Mouse (Mus musculus) liver, embryonic 11.5 days (tissue): ENCODE results near the gene Afmid. TPM values are rescaled to one million over a fixed set of nuclear protein-coding genes. Genes with fewer than 3 reads are reported as not detected.
"Not testable (repeated sequence)": the region's sequence is repeated elsewhere in the genome, so short reads cannot be mapped to it uniquely, and the experiment has no call there.

Experiments
- ATAC-seq: fragments of 200-750 bp; cut with Nextera tagmentation; replicated peaks from 2 replicates; pipeline ENCODE4 v1.8.0; 2017; ENCODE audit warnings: moderate number of reproducible peaks, mild to moderate bottlenecking, moderate TSS enrichment, moderate library complexity; ENCODE audit not compliant: low FRiP score
- DNase-seq: peaks from one replicate; pipeline ENCODE4 v3.0.0-alpha.2; 2017; ENCODE audit warnings: low spot score
- H3K27ac ChIP-seq: fragments of 300-500 bp; sonication (generic); 2 replicates; pipeline ENCODE4 v1.5.1; 2014; ENCODE audit warnings: mild to moderate bottlenecking, low read depth, low read length, control low read depth
- H3K27me3 ChIP-seq: fragments of 300-500 bp; sonication (generic); replicated peaks from 2 replicates; pipeline ENCODE4 v1.6.1; 2014; ENCODE audit warnings: low read length, mixed read lengths; ENCODE audit not compliant: control insufficient read depth, insufficient read depth
- H3K36me3 ChIP-seq: fragments of 300-500 bp; sonication (generic); 2 replicates; pipeline ENCODE4 v1.6.1; 2014; ENCODE audit warnings: mild to moderate bottlenecking, low read length, moderate library complexity, mixed read lengths; ENCODE audit not compliant: control insufficient read depth, insufficient read depth
- H3K4me1 ChIP-seq: fragments of 300-500 bp; sonication (generic); replicated peaks from 2 replicates; pipeline ENCODE4 v1.6.1; 2014; ENCODE audit warnings: low read length, mixed read lengths; ENCODE audit not compliant: control insufficient read depth, insufficient read depth
- H3K4me2 ChIP-seq: fragments of 300-500 bp; sonication (generic); 2 replicates; pipeline ENCODE4 v1.6.1; 2014; ENCODE audit warnings: mild to moderate bottlenecking, control low read depth, moderate library complexity
- H3K4me3 ChIP-seq: fragments of 300-500 bp; sonication (generic); 2 replicates; pipeline ENCODE4 v1.5.1; 2014; ENCODE audit warnings: low read depth, low read length, control low read depth
- H3K9ac ChIP-seq: fragments of 300-500 bp; sonication (generic); 2 replicates; pipeline ENCODE4 v1.6.1; 2014; ENCODE audit warnings: low read depth, low read length, control low read depth
- H3K9me3 ChIP-seq: fragments of 300-500 bp; sonication (generic); 2 replicates; pipeline ENCODE4 v1.6.1; 2016; ENCODE audit warnings: low read length, inconsistent platforms, mixed read lengths; ENCODE audit not compliant: control insufficient read depth
- WGBS: fragments of 180-500 bp; shearing (Covaris S2); extraction: QIAGEN DNeasy Blood & Tissue Kit; methylation state at CpG from one replicate; pipeline ENCODE4 v1.1.7; 2014; 5-methylcytosine and 5-hydroxymethylcytosine counted together
- polyA plus RNA-seq: library from polyadenylated mRNA; unstranded; fragments of >200 nt; fragmentation: Nextera tagmentation; extraction: Ambion mirVana; gene quantifications from 2 replicates; pipeline ENCODE4 v1.2.1, GENCODE M21; 2014

Afmid gene
- polyA plus RNA-seq, 1 experiment from 2014 or later: 8.4 TPM

DNA sequence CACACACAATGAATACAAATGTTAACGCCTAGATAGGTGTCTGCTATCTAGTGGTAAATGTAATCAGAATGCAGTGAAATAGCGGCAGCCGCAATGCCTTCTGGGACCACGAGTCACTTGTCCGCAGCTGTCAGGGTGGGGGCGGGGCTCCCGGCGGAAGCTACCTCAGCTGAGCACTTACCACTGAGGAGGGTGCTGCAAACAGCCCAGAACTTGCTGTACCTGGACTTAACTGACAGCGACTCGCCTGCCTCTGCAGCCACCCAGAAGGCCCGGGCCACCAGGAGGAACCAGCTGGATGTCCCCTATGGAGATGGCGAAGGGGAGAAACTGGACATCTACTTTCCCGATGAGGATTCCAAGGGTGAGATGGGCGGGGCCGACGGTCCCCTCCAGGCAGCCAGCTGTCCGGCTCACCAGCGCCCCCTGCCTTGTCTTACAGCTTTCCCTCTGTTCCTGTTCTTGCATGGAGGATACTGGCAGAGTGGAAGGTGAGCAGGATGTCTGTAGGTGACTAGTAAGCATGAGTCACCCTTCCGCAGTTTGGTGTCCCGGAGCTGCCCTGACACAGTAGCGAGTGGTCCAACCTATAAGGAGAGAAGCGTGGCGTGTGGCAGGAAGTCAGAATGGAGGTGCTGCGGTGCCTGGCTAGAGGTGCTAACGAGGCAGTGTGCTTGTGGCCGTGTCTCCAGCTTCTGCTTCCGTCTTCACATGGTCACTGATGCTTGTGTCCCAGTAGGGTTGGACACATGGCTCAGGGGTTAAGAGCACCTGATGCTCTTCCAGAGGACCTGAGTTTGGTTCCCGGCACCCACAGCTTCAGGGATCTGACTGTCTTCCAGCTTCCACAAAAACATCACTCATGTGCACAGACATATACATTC lies 6.6 kb downstream of the Afmid start:
- Histone ChIP-seq H3K4me3 (peak overlapping the region; percentile 42), H3K27ac (peak overlapping the region; percentile 35; the same call in 1 of the 2 replicates), H3K36me3 (no peaks in the 10 kb centered on the region), H3K4me2 (peak overlapping the region; percentile 67), H3K4me1 (peaks cover 58% of the 10 kb centered on the region), H3K27me3 (no peaks in the 10 kb centered on the region), H3K9me3 (no peaks in the 10 kb centered on the region), H3K9ac (peak overlapping the region; percentile 44)
- peak; percentile 78 for ATAC-seq
- peak; percentile 88 for DNase-seq
- 14% methylated on average over 28 of the region's 28 CpGs for WGBS

DNA sequence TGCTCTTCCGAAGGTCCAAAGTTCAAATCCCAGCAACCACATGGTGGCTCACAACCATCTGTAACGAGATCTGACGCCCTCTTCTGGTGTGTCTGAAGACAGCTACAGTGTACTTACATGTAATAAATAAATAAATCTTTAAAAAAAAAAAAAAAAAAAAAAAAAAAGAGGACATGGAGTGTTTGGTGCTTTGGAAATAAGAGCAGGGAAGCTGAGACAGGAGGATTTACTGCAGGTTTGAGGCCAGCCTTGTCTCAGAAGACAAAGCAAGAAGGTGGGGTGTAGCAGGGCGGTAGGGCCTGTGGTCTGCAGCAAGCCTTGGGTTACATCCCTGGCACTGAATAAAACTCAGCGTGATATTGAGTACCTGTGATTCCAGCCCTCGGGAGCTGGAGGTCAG lies 7.8 kb downstream of the Afmid start:
- H3K4me1 ChIP-seq: peaks cover 55% of the 10 kb centered on the region
- ATAC-seq, H3K4me3 ChIP-seq, H3K4me2 ChIP-seq, H3K27me3 ChIP-seq, H3K36me3 ChIP-seq, H3K9ac ChIP-seq, DNase-seq, H3K9me3 ChIP-seq, H3K27ac ChIP-seq: not testable (repeated sequence)
- WGBS: 86% methylated on average over 4 of the region's 6 CpGs

DNA sequence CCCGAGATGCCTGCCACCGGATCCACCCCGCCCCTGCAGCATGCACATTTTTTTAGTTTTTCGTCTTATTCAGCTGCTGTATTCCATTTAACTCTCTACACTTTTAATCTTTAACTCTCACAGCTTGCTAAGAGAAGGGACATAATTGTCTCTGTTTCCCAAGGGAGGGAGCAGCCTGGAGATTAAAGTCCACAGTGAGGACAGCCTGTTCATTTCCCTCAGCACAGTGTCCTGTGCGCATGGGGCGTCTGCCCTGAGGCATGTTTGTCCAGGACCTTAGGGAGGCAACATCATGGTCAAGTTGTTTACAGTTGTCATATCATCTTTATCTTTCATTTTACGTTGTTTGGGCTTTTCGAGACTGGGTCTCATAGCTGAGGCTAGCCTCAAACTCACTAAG lies 8.4 kb downstream of the Afmid start:
- Histone ChIP-seq H3K4me1 (peaks cover 54% of the 10 kb centered on the region), H3K9me3 (no peaks in the 10 kb centered on the region), H3K36me3 (no peaks in the 10 kb centered on the region), H3K27me3 (no peaks in the 10 kb centered on the region), H3K4me2 (no peak overlapping the region), H3K27ac (no peak overlapping the region), H3K4me3 (no peak overlapping the region), H3K9ac (no peak overlapping the region)
- no peak for ATAC-seq
- no peak for DNase-seq
- 81% methylated on average over 8 of the region's 8 CpGs for WGBS

DNA sequence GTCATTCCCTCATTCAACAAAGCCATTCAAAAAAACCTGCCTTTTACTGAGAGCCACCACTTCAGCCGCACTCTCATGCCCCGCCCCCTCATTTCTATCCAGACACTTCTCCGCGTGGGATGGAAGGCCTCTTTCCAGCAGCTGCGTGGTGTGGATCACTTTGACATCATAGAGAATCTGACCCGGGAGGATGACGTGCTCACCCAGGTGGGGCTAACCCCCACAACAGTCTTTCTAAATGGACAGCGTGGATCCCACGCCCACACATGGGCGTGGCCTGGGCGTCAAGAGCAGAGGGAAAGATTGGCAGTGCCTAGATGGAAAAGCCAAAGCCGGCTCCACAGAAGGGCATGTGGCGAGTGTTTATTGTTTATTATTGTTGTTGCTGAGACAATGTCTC lies 10.6 kb downstream of the Afmid start:
- no peak overlapping the region for H3K27ac ChIP-seq
- H3K4me3 ChIP-seq: no peak overlapping the region
- H3K36me3 ChIP-seq: no peaks in the 10 kb centered on the region
- H3K9ac ChIP-seq: no peak overlapping the region
- peaks cover 46% of the 10 kb centered on the region for H3K4me1 ChIP-seq
- H3K27me3 ChIP-seq: no peaks in the 10 kb centered on the region
- peak overlapping the region; percentile 52 for H3K4me2 ChIP-seq
- no peaks in the 10 kb centered on the region for H3K9me3 ChIP-seq
- no peak for DNase-seq
- ATAC-seq: no peak
- 21% methylated on average over 13 of the region's 13 CpGs for WGBS

DNA sequence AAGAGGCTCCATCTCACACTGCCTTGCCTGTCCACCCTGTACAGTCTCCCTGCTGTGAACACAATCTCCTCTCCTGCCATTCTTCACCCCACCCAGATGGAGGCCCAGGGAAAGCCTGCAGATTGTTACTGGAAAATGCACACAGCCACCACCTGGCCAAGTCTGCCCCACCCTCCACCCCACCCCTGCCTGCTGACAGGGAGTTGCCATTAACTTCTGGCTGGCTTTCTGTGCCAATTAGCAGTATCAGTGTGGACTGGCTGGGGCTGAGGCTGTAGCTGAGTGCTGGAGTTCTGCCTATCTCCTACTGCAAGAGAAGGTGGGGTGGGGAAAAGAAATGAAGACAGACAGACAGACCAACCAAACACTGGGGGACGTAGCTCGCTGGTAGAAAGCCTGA lies 12.8 kb downstream of the Afmid start:
- H3K4me1 ChIP-seq: peaks cover 38% of the 10 kb centered on the region
- H3K27ac ChIP-seq: peak overlapping the region; percentile 91
- no peaks in the 10 kb centered on the region for H3K9me3 ChIP-seq
- H3K4me3 ChIP-seq: 0 out of 2 replicates have a peak overlapping the region, but pooled peaks have one; percentile 4
- H3K4me2 ChIP-seq: peak overlapping the region; percentile 50
- H3K27me3 ChIP-seq: no peaks in the 10 kb centered on the region
- DNase-seq: peak; percentile 58
- WGBS: 51% methylated on average over 2 of the region's 2 CpGs
- peak overlapping the region; percentile 23; the same call in 1 of the 2 replicates for H3K9ac ChIP-seq
- ATAC-seq: peak; percentile 97
- no peaks in the 10 kb centered on the region for H3K36me3 ChIP-seq

DNA sequence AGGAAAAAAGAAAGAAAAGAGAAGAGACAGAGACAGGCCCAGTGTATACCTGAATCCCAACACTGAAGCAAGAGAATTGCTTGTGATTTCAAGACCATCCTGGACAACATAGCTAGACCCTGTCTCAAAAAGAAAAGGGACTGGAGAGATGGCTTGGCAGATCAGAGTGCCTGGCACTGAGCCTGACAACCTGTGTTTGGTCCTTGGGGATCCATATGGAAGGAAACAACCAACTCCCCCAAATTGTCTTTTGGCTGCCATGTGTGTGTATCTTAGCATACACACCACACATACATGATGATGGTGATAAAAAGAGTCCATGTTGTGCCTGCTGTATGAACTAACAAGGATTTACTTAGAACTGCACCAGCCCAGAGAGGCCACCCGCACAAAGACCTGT lies 13.3 kb downstream of the Afmid start:
- Histone ChIP-seq H3K4me3 (no peak overlapping the region), H3K4me2 (peak overlapping the region; percentile 47), H3K36me3 (no peaks in the 10 kb centered on the region), H3K4me1 (peaks cover 38% of the 10 kb centered on the region), H3K27ac (peak overlapping the region; percentile 91), H3K9ac (peak overlapping the region; percentile 23; the same call in 1 of the 2 replicates), H3K27me3 (no peaks in the 10 kb centered on the region), H3K9me3 (no peaks in the 10 kb centered on the region)
- ATAC-seq: no peak; the same call in 1 of the 2 replicates
- 73% methylated on average over 1 of the region's 1 CpGs for WGBS
- DNase-seq: no peak

DNA sequence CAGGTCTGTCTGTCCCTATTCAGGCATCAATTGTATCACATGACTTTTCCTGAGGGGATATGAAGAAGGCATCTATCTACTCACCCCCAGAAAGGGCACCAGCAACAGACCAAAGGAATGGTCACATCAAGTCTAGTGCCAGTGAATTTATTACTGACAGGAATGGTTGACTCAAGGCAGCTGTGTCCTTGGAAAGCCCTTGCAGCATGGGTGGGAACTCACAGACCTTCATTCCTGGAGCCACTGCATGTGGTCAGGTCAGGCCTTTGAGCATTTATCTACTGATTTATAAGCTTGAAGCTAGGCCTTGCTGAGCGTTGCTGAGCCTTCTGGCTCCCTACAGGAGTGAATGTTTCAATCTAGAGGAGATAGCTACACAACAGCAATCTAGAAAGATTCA lies 15.2 kb downstream of the Afmid start:
- H3K27me3 ChIP-seq: no peaks in the 10 kb centered on the region
- no peaks in the 10 kb centered on the region for H3K9me3 ChIP-seq
- no peak overlapping the region for H3K9ac ChIP-seq
- H3K4me1 ChIP-seq: peaks cover 37% of the 10 kb centered on the region
- DNase-seq (no peak), ATAC-seq (no peak)
- H3K36me3 ChIP-seq: no peaks in the 10 kb centered on the region
- H3K4me3 ChIP-seq: no peak overlapping the region
- no peak overlapping the region for H3K27ac ChIP-seq
- WGBS: 56% methylated on average over 1 of the region's 1 CpGs
- no peak overlapping the region for H3K4me2 ChIP-seq

DNA sequence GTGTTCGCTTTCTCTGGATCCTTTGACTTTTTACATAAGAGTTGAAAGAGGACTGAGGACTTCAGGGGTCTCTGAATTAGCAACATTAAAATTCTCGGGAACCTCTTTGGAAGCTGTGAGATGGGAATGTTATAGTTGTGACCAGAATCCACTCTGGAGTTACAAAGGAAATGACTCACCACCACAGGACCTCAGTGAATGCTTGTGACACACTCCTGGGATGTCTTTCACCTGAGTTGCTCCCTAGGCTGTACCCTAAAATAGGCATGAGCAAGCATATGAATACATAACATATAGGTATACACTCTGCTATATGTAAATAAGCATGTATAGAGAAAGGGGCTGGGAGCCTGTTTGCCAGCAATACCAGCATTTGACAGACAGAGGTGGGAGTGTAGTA lies 17.7 kb downstream of the Afmid start:
- WGBS: 75% methylated on average over 2 of the region's 2 CpGs
- H3K36me3 ChIP-seq: no peaks in the 10 kb centered on the region

DNA sequence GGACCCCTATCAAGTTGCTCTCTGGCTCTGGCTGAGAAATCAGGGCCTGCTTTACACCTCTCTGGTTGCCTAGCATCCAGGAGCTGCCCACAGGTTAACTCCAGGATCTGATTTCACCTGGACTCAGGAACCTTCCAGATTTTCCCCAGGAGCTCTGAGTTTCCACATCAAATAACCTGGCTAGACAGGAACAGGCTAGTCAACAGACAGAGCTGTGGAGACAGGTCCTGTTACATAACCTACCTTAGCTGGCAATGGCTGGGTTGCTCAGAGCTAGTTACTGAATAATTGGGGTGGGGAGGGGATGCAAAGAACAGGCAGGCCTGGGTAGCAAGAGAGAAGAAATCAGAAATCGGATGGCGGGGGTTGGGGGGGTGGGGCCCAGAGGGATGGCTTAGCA lies 19.3 kb downstream of the Afmid start:
- 0 out of 2 replicates have a peak overlapping the region, but pooled peaks have one; percentile 11 for H3K27ac ChIP-seq

More for the DNA sequence above, 17.7 kb downstream of the Afmid start:
- no peaks in the 10 kb centered on the region for H3K9me3 ChIP-seq
- no peaks in the 10 kb centered on the region for H3K27me3 ChIP-seq
- DNase-seq: no peak
- H3K4me2 ChIP-seq: no peak overlapping the region
- peaks cover 38% of the 10 kb centered on the region for H3K4me1 ChIP-seq
- no peak overlapping the region for H3K4me3 ChIP-seq
- H3K27ac ChIP-seq: no peak overlapping the region
- no peak overlapping the region for H3K9ac ChIP-seq
- ATAC-seq: no peak

More for the DNA sequence above, 19.3 kb downstream of the Afmid start:
- no peak overlapping the region for H3K4me3 ChIP-seq
- H3K4me2 ChIP-seq: no peak overlapping the region
- H3K9ac ChIP-seq: no peak overlapping the region
- no peaks in the 10 kb centered on the region for H3K36me3 ChIP-seq
- H3K9me3 ChIP-seq: no peaks in the 10 kb centered on the region
- 56% methylated on average over 2 of the region's 2 CpGs for WGBS
- no peak for DNase-seq
- no peak for ATAC-seq
- peaks cover 26% of the 10 kb centered on the region for H3K4me1 ChIP-seq
- H3K27me3 ChIP-seq: no peaks in the 10 kb centered on the region
